Mouse (Mus musculus) MEL (cell line): ENCODE results near the gene Gm20388. TPM values are rescaled to one million over a fixed set of nuclear protein-coding genes. Genes with fewer than 3 reads are reported as not detected.

Experiments
- DNase-seq: peaks from one replicate; pipeline ENCODE4 v3.0.0; 2011; ENCODE audit warnings: low read depth, low spot score
- H3K27ac ChIP-seq: 2 replicates; pipeline ENCODE4 v1.5.1; 2012; ENCODE audit warnings: low read depth, mild to moderate bottlenecking, control low read depth, low read length, moderate library complexity; ENCODE audit not compliant: control insufficient read depth
- H3K27me3 ChIP-seq, 2 experiments: fragments of 150-350 bp in 1 of 2; sonication (generic) in 1 of 2; 2 replicates each; pipeline ENCODE4 v1.6.1; 2012; ENCODE audit warnings: low read length in 2 of 2, mild to moderate bottlenecking in 2 of 2, improper control_type of control experiment in 1 of 2, moderate library complexity in 1 of 2; ENCODE audit not compliant: insufficient read depth in 2 of 2, control insufficient read depth in 1 of 2
- H3K36me3 ChIP-seq, 2 experiments: 2 replicates each; pipeline ENCODE4 v1.6.1; 2012 to 2014; ENCODE audit warnings: low read length in 2 of 2, improper control_type of control experiment in 1 of 2, inconsistent platforms in 1 of 2, mild to moderate bottlenecking in 1 of 2; ENCODE audit not compliant: insufficient read depth in 2 of 2, control insufficient read depth in 1 of 2
- H3K4me1 ChIP-seq, 2 experiments: fragments of 150-350 bp in 1 of 2; sonication (generic) in 1 of 2; 2 replicates each; pipeline ENCODE4 v1.6.1; 2012; ENCODE audit warnings: low read length in 2 of 2, improper control_type of control experiment in 1 of 2, mild to moderate bottlenecking in 1 of 2; ENCODE audit not compliant: insufficient read depth in 2 of 2, control insufficient read depth in 1 of 2
- H3K4me3 ChIP-seq, 2 experiments: fragments of 150-350 bp in 1 of 2; sonication (generic) in 1 of 2; 2 replicates each; pipeline ENCODE4 v1.5.1; 2012; ENCODE audit warnings: low read depth in 2 of 2, low read length in 2 of 2, mild to moderate bottlenecking in 2 of 2, moderate library complexity in 2 of 2, control low read depth in 1 of 2, improper control_type of control experiment in 1 of 2; ENCODE audit not compliant: control insufficient read depth in 1 of 2, insufficient read depth in 1 of 2
- H3K79me2 ChIP-seq: 2 replicates; pipeline ENCODE4 v1.6.1; 2012; ENCODE audit warnings: mild to moderate bottlenecking, low read length, moderate library complexity; ENCODE audit not compliant: control insufficient read depth, poor library complexity, insufficient read depth
- H3K9ac ChIP-seq: 2 replicates; pipeline ENCODE4 v1.6.1; 2012; ENCODE audit warnings: low read depth, mild to moderate bottlenecking, control low read depth, low read length, moderate library complexity; ENCODE audit not compliant: control insufficient read depth, poor library complexity, severe bottlenecking
- H3K9me3 ChIP-seq: fragments of 150-350 bp; sonication (generic); replicated peaks from 2 replicates; pipeline ENCODE4 v1.6.1; 2012; ENCODE audit warnings: mild to moderate bottlenecking, low read length, improper control_type of control experiment, moderate library complexity; ENCODE audit not compliant: insufficient read depth
- BHLHE40 ChIP-seq: IDR thresholded peaks from 2 replicates; pipeline ENCODE4 v1.6.1; 2012; ENCODE audit warnings: low read depth, mild to moderate bottlenecking, inconsistent platforms, low read length, improper control_type of control experiment, borderline replicate concordance
- CHD1 ChIP-seq: IDR thresholded peaks from 2 replicates; pipeline ENCODE4 v1.6.1; 2012; ENCODE audit warnings: low read depth, mild to moderate bottlenecking, inconsistent platforms, low read length, improper control_type of control experiment
- CHD2 ChIP-seq: IDR thresholded peaks from 2 replicates; pipeline ENCODE4 v1.6.1; 2011; ENCODE audit warnings: low read length, improper control_type of control experiment
- CTCF ChIP-seq, 3 experiments: IDR thresholded peaks in 2 of 3; conservative IDR thresholded peaks in 1 of 3; 2 replicates each; pipeline ENCODE4 v1.5.1; 2011 to 2012; ENCODE audit warnings: low read length in 3 of 3, low read depth in 2 of 3, mild to moderate bottlenecking in 2 of 3, improper control_type of control experiment in 1 of 3, inconsistent platforms in 1 of 3, mixed read lengths in 1 of 3, moderate library complexity in 1 of 3; ENCODE audit not compliant: control insufficient read depth in 1 of 3, insufficient read depth in 1 of 3, poor library complexity in 1 of 3, severe bottlenecking in 1 of 3
- E2F4 ChIP-seq: IDR thresholded peaks from 2 replicates; pipeline ENCODE4 v1.6.1; 2011; ENCODE audit warnings: low read depth, low read length, improper control_type of control experiment, borderline replicate concordance
- ELF1 ChIP-seq: IDR thresholded peaks from 2 replicates; pipeline ENCODE4 v1.6.1; 2014; ENCODE audit warnings: low read depth, mild to moderate bottlenecking, inconsistent platforms, low read length, improper control_type of control experiment, moderate library complexity
- EP300 ChIP-seq, 2 experiments: IDR thresholded peaks; 2 replicates each; pipeline ENCODE4 v1.6.1; 2011; ENCODE audit warnings: improper control_type of control experiment in 2 of 2, low read length in 2 of 2, low read depth in 1 of 2, mild to moderate bottlenecking in 1 of 2
- ETS1 ChIP-seq: IDR thresholded peaks from 2 replicates; pipeline ENCODE4 v1.6.1; 2012; ENCODE audit warnings: low read depth, mild to moderate bottlenecking, inconsistent platforms, low read length, improper control_type of control experiment, moderate library complexity
- GABPA ChIP-seq: IDR thresholded peaks from 2 replicates; pipeline ENCODE4 v1.6.1; 2012; ENCODE audit warnings: low read depth, mild to moderate bottlenecking, inconsistent platforms, low read length, improper control_type of control experiment, moderate library complexity
- GATA1 ChIP-seq: IDR thresholded peaks from 2 replicates; pipeline ENCODE4 v1.6.1; 2011; ENCODE audit warnings: low read depth, low read length, improper control_type of control experiment
- JUND ChIP-seq: IDR thresholded peaks from 2 replicates; pipeline ENCODE4 v1.6.1; 2011; ENCODE audit warnings: low read depth, mild to moderate bottlenecking, improper control_type of control experiment, low read length
- KAT2A ChIP-seq: conservative IDR thresholded peaks from 2 replicates; pipeline ENCODE4 v1.6.1; 2012; ENCODE audit warnings: low read depth, low read length, improper control_type of control experiment, inconsistent platforms
- MAFK ChIP-seq: IDR thresholded peaks from 2 replicates; pipeline ENCODE4 v1.6.1; 2011; ENCODE audit warnings: low read depth, mild to moderate bottlenecking, low read length, improper control_type of control experiment, borderline replicate concordance
- MAX ChIP-seq: IDR thresholded peaks from 2 replicates; pipeline ENCODE4 v1.6.1; 2011; ENCODE audit warnings: low read length, improper control_type of control experiment
- MAZ ChIP-seq: IDR thresholded peaks from 2 replicates; pipeline ENCODE4 v1.6.1; 2012; ENCODE audit warnings: low read depth, mild to moderate bottlenecking, inconsistent platforms, low read length, improper control_type of control experiment
- MEF2A ChIP-seq: IDR thresholded peaks from 2 replicates; pipeline ENCODE4 v1.6.1; 2014; ENCODE audit warnings: low read depth, mild to moderate bottlenecking, inconsistent platforms, low read length, improper control_type of control experiment; ENCODE audit not compliant: poor library complexity, insufficient replicate concordance, severe bottlenecking; ENCODE audit errors: extremely low read depth
- MXI1 ChIP-seq: IDR thresholded peaks from 2 replicates; pipeline ENCODE4 v1.6.1; 2011; ENCODE audit warnings: mild to moderate bottlenecking, low read depth, low read length, improper control_type of control experiment
- MYB ChIP-seq: IDR thresholded peaks from 2 replicates; pipeline ENCODE4 v1.6.1; 2011; ENCODE audit warnings: mild to moderate bottlenecking, low read depth, low read length, improper control_type of control experiment
- MYC ChIP-seq: IDR thresholded peaks from 2 replicates; pipeline ENCODE4 v1.6.1; 2011; ENCODE audit warnings: low read depth, mild to moderate bottlenecking, low read length, improper control_type of control experiment, moderate library complexity
- NELFE ChIP-seq: IDR thresholded peaks from 2 replicates; pipeline ENCODE4 v1.6.1; 2011; ENCODE audit warnings: low read depth, low read length, improper control_type of control experiment
- NRF1 ChIP-seq: IDR thresholded peaks from 2 replicates; pipeline ENCODE4 v1.6.1; 2014; ENCODE audit warnings: low read depth, mild to moderate bottlenecking, inconsistent platforms, low read length, improper control_type of control experiment, moderate library complexity; ENCODE audit not compliant: poor library complexity, insufficient read depth, severe bottlenecking
- POLR2A ChIP-seq, 2 experiments: IDR thresholded peaks; 2 replicates each; pipeline ENCODE4 v1.6.1; 2011 to 2012; ENCODE audit warnings: low read length in 2 of 2, mild to moderate bottlenecking in 2 of 2, control low read depth in 1 of 2, improper control_type of control experiment in 1 of 2, low read depth in 1 of 2, moderate library complexity in 1 of 2; ENCODE audit not compliant: control insufficient read depth in 1 of 2, insufficient read depth in 1 of 2, poor library complexity in 1 of 2
- POLR2AphosphoS2 ChIP-seq: IDR thresholded peaks from 2 replicates; pipeline ENCODE4 v1.6.1; 2011; ENCODE audit warnings: low read length, improper control_type of control experiment
- POLR2AphosphoS5 ChIP-seq: IDR thresholded peaks from 2 replicates; pipeline ENCODE4 v1.6.1; 2012; ENCODE audit warnings: low read depth, borderline replicate concordance, mild to moderate bottlenecking, inconsistent platforms, low read length, moderate library complexity, mixed read lengths
- RAD21 ChIP-seq: IDR thresholded peaks from 2 replicates; pipeline ENCODE4 v1.6.1; 2011; ENCODE audit warnings: mild to moderate bottlenecking, low read depth, low read length, improper control_type of control experiment
- RCOR1 ChIP-seq: IDR thresholded peaks from 2 replicates; pipeline ENCODE4 v1.6.1; 2012; ENCODE audit warnings: low read depth, mild to moderate bottlenecking, inconsistent platforms, low read length, improper control_type of control experiment
- SIN3A ChIP-seq: IDR thresholded peaks from 2 replicates; pipeline ENCODE4 v1.6.1; 2012; ENCODE audit warnings: low read length, improper control_type of control experiment, inconsistent platforms
- SMC3 ChIP-seq: IDR thresholded peaks from 2 replicates; pipeline ENCODE4 v1.6.1; 2011; ENCODE audit warnings: low read depth, low read length, improper control_type of control experiment
- TAL1 ChIP-seq: IDR thresholded peaks from 2 replicates; pipeline ENCODE4 v1.6.1; 2012; ENCODE audit warnings: mild to moderate bottlenecking, inconsistent platforms, low read length, moderate library complexity, mixed read lengths
- TBP ChIP-seq: IDR thresholded peaks from 2 replicates; pipeline ENCODE4 v1.8.0; 2011; ENCODE audit warnings: low read depth, low read length, improper control_type of control experiment
- TCF12 ChIP-seq: IDR thresholded peaks from 2 replicates; pipeline ENCODE4 v1.6.1; 2014; ENCODE audit warnings: low read depth, mild to moderate bottlenecking, inconsistent platforms, low read length, improper control_type of control experiment, moderate library complexity
- UBTF ChIP-seq: IDR thresholded peaks from 2 replicates; pipeline ENCODE4 v1.6.1; 2012; ENCODE audit warnings: low read depth, mild to moderate bottlenecking, inconsistent platforms, low read length, improper control_type of control experiment, moderate library complexity, borderline replicate concordance; ENCODE audit not compliant: insufficient read depth
- USF1 ChIP-seq: IDR thresholded peaks from 2 replicates; pipeline ENCODE4 v1.6.1; 2014; ENCODE audit warnings: low read depth, mild to moderate bottlenecking, inconsistent platforms, low read length, improper control_type of control experiment, moderate library complexity
- USF2 ChIP-seq, 2 experiments: IDR thresholded peaks; 2 replicates each; pipeline ENCODE4 v1.6.1; 2011 to 2012; ENCODE audit warnings: improper control_type of control experiment in 2 of 2, low read length in 2 of 2, borderline replicate concordance in 1 of 2, inconsistent platforms in 1 of 2, low read depth in 1 of 2, mild to moderate bottlenecking in 1 of 2; ENCODE audit not compliant: insufficient read depth in 1 of 2
- ZC3H11A ChIP-seq: IDR thresholded peaks from 2 replicates; pipeline ENCODE4 v1.6.1; 2012; ENCODE audit warnings: low read depth, mild to moderate bottlenecking, inconsistent platforms, low read length, improper control_type of control experiment
- ZKSCAN1 ChIP-seq: IDR thresholded peaks from 2 replicates; pipeline ENCODE4 v1.6.1; 2012; ENCODE audit warnings: low read depth, mild to moderate bottlenecking, inconsistent platforms, low read length, improper control_type of control experiment, moderate library complexity
- ZMIZ1 ChIP-seq: IDR thresholded peaks from 2 replicates; pipeline ENCODE4 v1.6.1; 2012; ENCODE audit warnings: low read depth, mild to moderate bottlenecking, inconsistent platforms, low read length, improper control_type of control experiment, moderate library complexity
- ZNF384 ChIP-seq: IDR thresholded peaks from 2 replicates; pipeline ENCODE4 v1.6.1; 2012; ENCODE audit warnings: low read depth, mild to moderate bottlenecking, inconsistent platforms, low read length, improper control_type of control experiment
- polyA plus RNA-seq, 2 experiments: library from polyadenylated mRNA; stranded (reverse) in 1 of 2; unstranded in 1 of 2; fragments of >175 nt in 1 of 2; fragments of >200 nt in 1 of 2; gene quantifications; 2 replicates each; pipeline versions ENCODE4 v1.2.1 to v1.2.4; 2012; ENCODE audit warnings: low replicate concordance in 2 of 2, low read depth in 1 of 2; ENCODE audit not compliant: insufficient read length in 2 of 2, insufficient read depth in 1 of 2, missing spikeins in 1 of 2
- total RNA-seq: library from RNA; depleted of rRNA; stranded (reverse); fragments of 300-350 nt; gene quantifications from 2 replicates; pipeline ENCODE4 v1.2.3, GENCODE M21; 2012

Gene Gm20388
- total and polyA plus RNA-seq, 3 experiments: 11.1 to 17.8 TPM; not detected in 1

DNA sequence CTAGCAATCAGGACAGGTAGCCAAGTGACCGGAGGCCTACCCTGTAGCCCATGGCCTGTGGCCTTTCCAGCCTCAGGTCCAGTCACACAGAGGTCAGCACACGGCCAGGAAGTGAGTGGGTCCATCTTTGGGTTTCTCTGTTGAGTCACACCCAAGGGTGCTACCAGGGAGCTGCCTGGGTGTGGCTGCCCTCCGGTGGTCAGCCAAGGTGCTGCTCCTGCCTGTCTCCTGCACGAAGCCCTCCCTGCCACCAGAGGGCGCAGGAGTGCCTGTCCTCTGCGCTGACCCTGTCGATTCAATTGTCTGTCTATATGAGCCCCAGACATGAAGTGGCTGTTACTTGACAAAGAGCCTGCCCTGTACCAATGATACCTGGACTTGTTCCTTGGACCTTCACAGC is 408.8 kb downstream of the Gm20388 start:
- Histone ChIP-seq H3K4me1 (peaks cover 2 to 12% of the 10 kb centered on the region in 2 experiments; a peak in 3 of 4 replicates), H3K79me2 (no peaks in the 10 kb centered on the region), H3K27me3 (no peaks in the 10 kb centered on the region), H3K9me3 (no peaks in the 10 kb centered on the region), H3K4me3 (peak overlapping the region; percentile 15 to 59), H3K9ac (peak overlapping the region; percentile 11; the same call in 1 of the 2 replicates), H3K36me3 (peaks cover 0 to 3% of the 10 kb centered on the region in 2 experiments; a peak in 2 of 4 replicates), H3K27ac (no peak overlapping the region)
- DNase-seq: peak; percentile 89
- TF ChIP-seq GATA1 (no peak), GABPA (peak; percentile 18; the same call in 1 of the 2 replicates), E2F4 (no peak), SMC3 (peak; percentile 95), ZKSCAN1 (no peak), RAD21 (peak; percentile 71), EP300 (IDR thresholded peaks at IDR 0.05; ENCODE audit: low read depth in 1 of 2, low read length in 2 of 2) (no peak), ETS1 (no peak), CHD2 (no peak), RCOR1 (no peak), POLR2AphosphoS2 (no peak), TBP (peak; percentile 30; the same call in 1 of the 2 replicates), BHLHE40 (peak; percentile 19; the same call in 1 of the 2 replicates), MYC (0 out of 2 replicates have a peak, but pooled peaks have one; percentile 49), MAFK (no peak), ZNF384 (no peak), POLR2A (IDR thresholded peaks at IDR 0.05; ENCODE audit: control insufficient read depth in 1 of 2, insufficient read depth in 1 of 2, low read depth in 1 of 2, low read length in 2 of 2, poor library complexity in 1 of 2) (peak in 1 of 2 experiments; percentile 44; a peak in 1 of 4 replicates), ELF1 (no peak), MAX (no peak), USF2 (IDR thresholded peaks at IDR 0.05; ENCODE audit: borderline replicate concordance in 1 of 2, insufficient read depth in 1 of 2, low read depth in 1 of 2, low read length in 2 of 2) (no peak), MYB (no peak), MXI1 (no peak), USF1 (no peak), KAT2A (no peak), TAL1 (no peak), CHD1 (no peak), SIN3A (peak; percentile 51; the same call in 1 of the 2 replicates), NELFE (no peak), ZC3H11A (peak; percentile 74), TCF12 (no peak), POLR2AphosphoS5 (no peak), CTCF (IDR thresholded peaks at IDR 0.05 in 2 of 3, conservative IDR thresholded peaks at IDR 0.05 in 1 of 3; ENCODE audit: control insufficient read depth in 1 of 3, insufficient read depth in 1 of 3, low read depth in 2 of 3, low read length in 3 of 3, poor library complexity in 1 of 3, severe bottlenecking in 1 of 3) (peak in 2 of 3 experiments; percentile 99 to 100), MEF2A (no peak), UBTF (no peak), JUND (no peak), MAZ (no peak), NRF1 (no peak), ZMIZ1 (no peak)
